Mouse (Mus musculus): ENCODE results near the gene Katnal1. TPM values are rescaled to one million over a fixed set of nuclear protein-coding genes. Genes with fewer than 3 reads are reported as not detected.

Gene Katnal1
- polyA plus RNA-seq, 1 experiment from 2014 or later: 29.1 TPM

GRCm38 (mm10) chr5:148966395-148966794 is 37.3 kb upstream of the Katnal1 start:
- WGBS: 52% methylated on average over 6 of the region's 6 CpGs
- ATAC-seq (ENCODE audit: insufficient number of reproducible peaks, insufficient read depth, low FRiP score, low TSS enrichment, low read depth): no peak
- Histone ChIP-seq H3K9me3 (no peaks in the 10 kb centered on the region), H3K4me2 (0 out of 2 replicates have a peak overlapping the region, but pooled peaks have one; percentile 9), H3K27ac (peak overlapping the region; percentile 77), H3K4me3 (replicated peaks) (no peak overlapping the region), H3K4me1 (replicated peaks) (peaks cover 50% of the 10 kb centered on the region), H3K36me3 (no peaks in the 10 kb centered on the region), H3K9ac (replicated peaks) (0 out of 2 replicates have a peak overlapping the region, but pooled peaks have one; percentile 34), H3K27me3 (no peaks in the 10 kb centered on the region)

GRCm38 (mm10) chr5:148965691-148966333 is 36.7 kb upstream of the Katnal1 start:
- no peak for ATAC-seq (ENCODE audit: insufficient number of reproducible peaks, insufficient read depth, low FRiP score, low TSS enrichment, low read depth)
- Histone ChIP-seq H3K9me3 (no peaks in the 10 kb centered on the region), H3K36me3 (no peaks in the 10 kb centered on the region), H3K4me2 (0 out of 2 replicates have a peak overlapping the region, but pooled peaks have one; percentile 9), H3K27me3 (no peaks in the 10 kb centered on the region), H3K27ac (peak overlapping the region; percentile 77), H3K4me1 (replicated peaks) (peaks cover 50% of the 10 kb centered on the region), H3K9ac (replicated peaks) (0 out of 2 replicates have a peak overlapping the region, but pooled peaks have one; percentile 34), H3K4me3 (replicated peaks) (no peak overlapping the region)
- WGBS: 9% methylated on average over 13 of the region's 13 CpGs

DNA sequence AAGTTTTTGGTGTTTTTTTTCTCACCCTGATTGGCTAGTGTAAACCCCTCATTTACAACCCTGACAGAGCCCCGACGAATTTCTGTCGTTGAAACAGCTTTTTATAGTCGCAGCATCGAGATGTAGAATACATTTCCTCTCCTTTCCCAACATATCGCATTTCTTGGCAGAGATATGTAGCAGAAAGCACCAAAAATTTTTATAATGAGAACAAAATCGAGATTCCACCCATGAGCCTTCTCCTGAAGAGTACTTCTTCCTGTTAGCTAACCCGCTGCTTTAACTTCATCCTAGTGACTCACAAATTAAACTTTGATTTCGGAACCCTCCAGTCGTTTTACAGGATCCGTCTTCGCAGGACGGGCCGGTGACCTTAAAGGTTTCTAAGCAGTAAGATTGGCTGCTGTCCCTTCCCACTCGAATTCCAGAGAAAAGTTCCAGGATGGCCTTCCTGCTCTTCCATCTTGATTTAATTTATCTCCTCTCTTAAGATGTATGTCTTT is 36.0 kb upstream of the Katnal1 start:
- no peaks in the 10 kb centered on the region for H3K9me3 ChIP-seq
- no peak overlapping the region for H3K4me2 ChIP-seq
- no peaks in the 10 kb centered on the region for H3K27me3 ChIP-seq
- H3K4me3 ChIP-seq (replicated peaks): no peak overlapping the region
- ATAC-seq (ENCODE audit: insufficient number of reproducible peaks, insufficient read depth, low FRiP score, low TSS enrichment, low read depth): no peak
- H3K27ac ChIP-seq: peak overlapping the region; percentile 77
- H3K4me1 ChIP-seq (replicated peaks): peaks cover 53% of the 10 kb centered on the region
- 47% methylated on average over 15 of the region's 15 CpGs for WGBS
- no peaks in the 10 kb centered on the region for H3K36me3 ChIP-seq
- no peak overlapping the region for H3K9ac ChIP-seq (replicated peaks)

DNA sequence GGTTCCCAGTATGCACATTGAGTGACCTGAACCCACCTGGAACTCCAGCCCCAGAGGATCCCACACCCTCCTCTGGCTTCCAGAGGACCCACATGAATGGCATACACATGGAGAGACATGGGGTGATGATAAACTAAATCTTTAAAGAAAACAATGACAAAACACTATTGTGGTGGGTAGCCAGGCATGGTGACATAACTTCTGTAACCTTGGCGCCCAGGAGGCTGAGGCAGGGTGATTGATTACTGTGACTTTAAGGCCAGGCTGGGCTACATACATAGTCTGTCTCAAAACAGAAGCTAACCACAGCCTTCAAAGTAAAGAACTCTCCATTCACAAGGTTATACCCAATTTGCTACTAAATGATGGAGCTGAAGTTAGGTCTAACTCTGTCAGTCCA is 35.1 kb upstream of the Katnal1 start:
- ATAC-seq (ENCODE audit: insufficient number of reproducible peaks, insufficient read depth, low FRiP score, low TSS enrichment, low read depth): no peak
- no peaks in the 10 kb centered on the region for H3K36me3 ChIP-seq
- 81% methylated on average over 1 of the region's 1 CpGs for WGBS

DNA sequence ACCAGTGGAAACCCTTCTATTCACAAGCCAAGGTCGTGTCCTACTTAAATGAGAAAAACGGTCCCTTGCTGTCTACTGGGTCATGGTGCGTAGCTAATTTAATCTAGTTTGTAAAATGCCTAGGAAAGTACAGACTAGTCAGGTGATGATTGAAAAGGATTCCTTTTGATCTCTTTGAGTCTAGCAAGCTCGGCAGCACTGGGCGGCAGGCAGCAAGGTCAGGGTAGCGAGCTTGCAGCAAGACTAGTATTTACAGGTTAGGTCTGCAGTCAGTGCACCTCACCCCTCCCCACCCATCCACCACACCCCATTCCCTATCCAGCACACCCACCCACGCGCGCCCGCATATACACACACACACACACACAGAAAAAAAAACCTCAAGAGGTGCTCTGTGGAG is 31.1 kb upstream of the Katnal1 start:
- Histone ChIP-seq H3K4me3 (replicated peaks) (peak overlapping the region; percentile 41), H3K9ac (replicated peaks) (peak overlapping the region; percentile 59; the same call in 1 of the 2 replicates), H3K27ac (peak overlapping the region; percentile 76), H3K4me2 (peak overlapping the region; percentile 85), H3K27me3 (no peaks in the 10 kb centered on the region), H3K4me1 (replicated peaks) (peaks cover 27% of the 10 kb centered on the region), H3K9me3 (no peaks in the 10 kb centered on the region), H3K36me3 (no peaks in the 10 kb centered on the region)
- 55% methylated on average over 10 of the region's 10 CpGs for WGBS
- ATAC-seq (ENCODE audit: insufficient number of reproducible peaks, insufficient read depth, low FRiP score, low TSS enrichment, low read depth): no peak

More for the DNA sequence above, 35.1 kb upstream of the Katnal1 start:
- H3K9ac ChIP-seq (replicated peaks): no peak overlapping the region
- no peaks in the 10 kb centered on the region for H3K27me3 ChIP-seq
- no peak overlapping the region for H3K27ac ChIP-seq
- H3K4me3 ChIP-seq (replicated peaks): no peak overlapping the region
- H3K4me1 ChIP-seq (replicated peaks): peaks cover 55% of the 10 kb centered on the region
- H3K9me3 ChIP-seq: no peaks in the 10 kb centered on the region
- no peak overlapping the region for H3K4me2 ChIP-seq

DNA sequence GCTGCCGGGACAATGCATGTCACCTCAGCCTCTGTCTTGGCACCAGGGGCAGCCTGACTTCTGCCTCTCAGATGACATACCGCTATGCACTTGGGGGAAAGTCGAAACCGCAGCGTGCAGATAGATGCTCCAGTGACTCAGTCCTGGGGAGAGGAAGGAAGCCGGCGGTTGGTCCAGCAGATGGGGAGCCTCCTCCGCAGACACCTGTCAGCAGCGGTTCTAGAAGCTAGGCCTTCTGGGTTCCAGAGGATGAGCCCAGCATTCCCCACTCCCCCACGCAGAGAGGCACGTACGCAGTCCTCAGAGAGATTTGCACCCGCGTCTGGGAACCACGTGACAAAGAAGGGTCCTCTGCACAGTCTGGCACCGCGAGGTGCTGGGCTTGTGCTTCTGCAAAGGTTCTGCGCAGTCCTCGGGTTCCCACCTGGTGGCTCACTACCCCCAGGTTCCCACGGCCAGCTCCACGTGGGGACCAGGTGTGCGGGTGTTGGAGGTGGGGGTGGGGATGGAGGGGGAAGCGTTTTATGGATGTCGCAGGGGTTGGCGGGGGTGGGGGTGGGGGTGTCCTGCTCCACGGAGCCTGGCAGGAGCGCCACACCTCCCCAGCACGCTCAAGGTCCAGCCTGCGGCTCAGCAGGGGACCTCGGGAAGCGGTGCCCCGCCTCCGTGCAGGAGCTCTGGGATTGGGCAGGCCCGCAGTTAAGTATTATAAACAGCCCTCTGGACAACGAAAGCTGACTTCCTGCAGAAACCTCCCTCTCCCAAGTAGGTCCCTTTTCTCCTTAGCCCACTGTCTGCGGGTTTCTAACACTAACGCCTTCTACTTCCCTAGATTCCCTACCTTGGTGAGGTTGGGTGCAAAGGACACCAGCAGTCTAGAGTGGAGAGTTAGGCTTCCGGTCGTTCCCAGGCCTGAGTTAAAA is 30.2 kb upstream of the Katnal1 start:
- Histone ChIP-seq H3K4me1 (replicated peaks) (peaks cover 18% of the 10 kb centered on the region), H3K9me3 (no peaks in the 10 kb centered on the region), H3K4me3 (replicated peaks) (peak overlapping the region; percentile 41), H3K27ac (peak overlapping the region; percentile 76), H3K9ac (replicated peaks) (peak overlapping the region; percentile 59), H3K27me3 (no peaks in the 10 kb centered on the region), H3K4me2 (peak overlapping the region; percentile 85), H3K36me3 (no peaks in the 10 kb centered on the region)
- peak; percentile 86 for ATAC-seq (ENCODE audit: insufficient number of reproducible peaks, insufficient read depth, low FRiP score, low TSS enrichment, low read depth)
- WGBS: 1% methylated on average over 39 of the region's 39 CpGs

- ATAC-seq (ENCODE audit: insufficient number of reproducible peaks, insufficient read depth, low FRiP score, low TSS enrichment, low read depth): no peak
- no peak overlapping the region for H3K9ac ChIP-seq (replicated peaks)
- H3K36me3 ChIP-seq: no peaks in the 10 kb centered on the region
- peaks cover 18% of the 10 kb centered on the region for H3K4me1 ChIP-seq (replicated peaks)
- H3K4me2 ChIP-seq: no peak overlapping the region
- H3K9me3 ChIP-seq: no peaks in the 10 kb centered on the region
- no peak overlapping the region for H3K27ac ChIP-seq
- no peaks in the 10 kb centered on the region for H3K27me3 ChIP-seq
- WGBS: 46% methylated on average over 9 of the region's 9 CpGs
- H3K4me3 ChIP-seq (replicated peaks): no peak overlapping the region
Observed at GRCm38 (mm10) chr5:148958355-148958754, 29.2 kb upstream of the Katnal1 start.

DNA sequence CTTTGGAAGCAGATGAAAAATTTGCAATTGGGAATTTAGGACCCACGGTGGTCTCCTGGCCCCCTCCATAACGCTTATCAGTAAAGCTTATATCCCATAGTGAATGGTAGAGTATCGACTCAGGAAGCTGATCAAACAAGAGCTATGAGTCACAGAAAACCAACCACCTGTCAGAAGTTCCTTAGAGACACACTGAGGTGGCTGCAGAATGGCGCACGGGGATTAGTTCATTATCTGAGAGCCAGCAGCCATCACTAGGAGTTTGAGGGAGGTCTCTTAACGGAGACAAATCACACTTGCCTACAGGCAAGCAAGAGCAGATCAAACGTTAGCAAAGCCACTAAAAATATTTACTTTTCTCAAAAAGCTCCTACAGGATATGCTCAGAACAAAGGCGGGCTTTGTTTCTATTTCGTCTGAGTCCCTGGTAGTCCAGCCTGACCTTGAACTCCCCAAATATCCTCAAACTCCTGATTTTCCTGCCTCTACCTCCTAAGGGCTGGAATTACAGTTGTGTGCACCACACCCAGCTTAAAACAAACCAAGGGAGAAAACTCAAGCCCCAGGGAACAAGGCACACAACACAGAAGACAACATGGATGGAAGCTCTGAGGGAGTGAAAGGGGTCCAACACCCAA is 27.9 kb upstream of the Katnal1 start:
- H3K9ac ChIP-seq (replicated peaks): no peak overlapping the region
- H3K9me3 ChIP-seq: no peaks in the 10 kb centered on the region
- no peaks in the 10 kb centered on the region for H3K27me3 ChIP-seq
- no peaks in the 10 kb centered on the region for H3K36me3 ChIP-seq
- 60% methylated on average over 9 of the region's 9 CpGs for WGBS
- ATAC-seq (ENCODE audit: insufficient number of reproducible peaks, insufficient read depth, low FRiP score, low TSS enrichment, low read depth): no peak
- peaks cover 18% of the 10 kb centered on the region for H3K4me1 ChIP-seq (replicated peaks)
- H3K4me3 ChIP-seq (replicated peaks): no peak overlapping the region
- H3K27ac ChIP-seq: peak overlapping the region; percentile 36; the same call in 1 of the 2 replicates
- H3K4me2 ChIP-seq: no peak overlapping the region

DNA sequence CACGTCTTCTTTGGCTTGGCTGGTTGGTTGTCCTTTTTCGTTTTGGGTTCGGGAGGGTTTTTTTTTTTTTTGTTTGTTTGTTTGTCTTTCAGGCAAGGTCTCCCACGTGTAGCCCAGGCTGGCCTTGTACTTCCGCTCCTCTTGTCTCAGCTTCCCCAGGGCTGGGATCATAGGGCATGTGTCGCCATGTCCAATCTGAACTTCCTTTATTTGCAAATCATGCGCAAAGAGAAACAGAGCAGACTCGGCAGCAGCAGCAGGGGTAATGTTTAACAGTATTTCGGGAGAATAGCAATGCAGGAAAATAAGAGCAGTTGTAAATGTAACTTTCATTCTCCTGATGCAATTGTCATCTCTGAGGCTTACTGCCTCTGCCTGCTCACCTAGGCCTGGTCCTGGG is 27.0 kb upstream of the Katnal1 start:
- Histone ChIP-seq H3K4me1 (replicated peaks) (peaks cover 19% of the 10 kb centered on the region), H3K36me3 (no peaks in the 10 kb centered on the region), H3K4me2 (no peak overlapping the region), H3K9me3 (no peaks in the 10 kb centered on the region), H3K9ac (replicated peaks) (no peak overlapping the region), H3K27me3 (no peaks in the 10 kb centered on the region), H3K4me3 (replicated peaks) (no peak overlapping the region), H3K27ac (no peak overlapping the region)
- WGBS: 88% methylated on average over 9 of the region's 9 CpGs
- ATAC-seq (ENCODE audit: insufficient number of reproducible peaks, insufficient read depth, low FRiP score, low TSS enrichment, low read depth): no peak

- no peaks in the 10 kb centered on the region for H3K27me3 ChIP-seq
- no peak overlapping the region for H3K4me2 ChIP-seq
- H3K9me3 ChIP-seq: no peaks in the 10 kb centered on the region
- no peak overlapping the region for H3K27ac ChIP-seq
- H3K9ac ChIP-seq (replicated peaks): no peak overlapping the region
- no peak overlapping the region for H3K4me3 ChIP-seq (replicated peaks)
- WGBS: 90% methylated on average over 6 of the region's 6 CpGs
- H3K4me1 ChIP-seq (replicated peaks): peaks cover 24% of the 10 kb centered on the region
- H3K36me3 ChIP-seq: no peaks in the 10 kb centered on the region
- no peak for ATAC-seq (ENCODE audit: insufficient number of reproducible peaks, insufficient read depth, low FRiP score, low TSS enrichment, low read depth)
Observed at GRCm38 (mm10) chr5:148955575-148955974, 26.5 kb upstream of the Katnal1 start.

Data from limb, embryonic 12.5 days (tissue).